Mouse (Mus musculus) gastrocnemius, postnatal 14 days (tissue): Measurements from ENCODE around the gene Cnfn. TPM values are rescaled to one million over a fixed set of nuclear protein-coding genes. Genes with fewer than 3 reads are reported as not detected.

ENCODE experiments used
- DNase-seq: peaks from one replicate; pipeline ENCODE4 v3.0.0; 2021; ENCODE audit warnings: mixed read lengths
- intact Hi-C: fragments of 180-260 bp; cut with DNase I; formaldehyde crosslinking; loops from one replicate; pipeline ENCODE4 v1.15.1; 2025; ENCODE audit warnings: low total_unique reads
- total RNA-seq, 2 experiments: library from RNA; stranded (reverse); gene quantifications; 2 replicates each; pipeline ENCODE4 v1.2.3; 2021

The Cnfn gene
- total RNA-seq, 2 experiments from 2014 or later = not detected

- DNase-seq = no peak
- intact Hi-C loops = no loop called here
Measured at GRCm38 (mm10) chr7:25391856-25392453, 22.4 kb upstream of the Cnfn start.

- intact Hi-C loops = no loop called here
- no peak for DNase-seq
Measured at GRCm38 (mm10) chr7:25390986-25391385, 21.5 kb upstream of the Cnfn start.

GRCm38 (mm10) chr7:25390054-25390770, 20.7 kb upstream of the Cnfn start:
- DNase-seq = peak; percentile 79
- intact Hi-C loops = no loop called here

- DNase-seq = no peak
- intact Hi-C loops = no loop called here
Measured at GRCm38 (mm10) chr7:25388916-25389315, 19.4 kb upstream of the Cnfn start.

GRCm38 (mm10) chr7:25387811-25388440, 18.4 kb upstream of the Cnfn start:
- DNase-seq = no peak

GRCm38 (mm10) chr7:25385850-25386555, 16.5 kb upstream of the Cnfn start:
- intact Hi-C loops = no loop called here
- DNase-seq = peak; percentile 70

More at GRCm38 (mm10) chr7:25387811-25388440, 18.4 kb upstream of the Cnfn start:
- intact Hi-C loops = no loop called here

- intact Hi-C loops = no loop called here
- no peak for DNase-seq
Measured at GRCm38 (mm10) chr7:25385259-25385658, 15.7 kb upstream of the Cnfn start.

- no peak for DNase-seq
- intact Hi-C loops = no loop called here
Measured at GRCm38 (mm10) chr7:25384818-25385217, 15.3 kb upstream of the Cnfn start.

GRCm38 (mm10) chr7:25384318-25384717, 14.8 kb upstream of the Cnfn start:
- intact Hi-C loops = no loop called here
- DNase-seq = no peak

- intact Hi-C loops = no loop called here
- no peak for DNase-seq
Measured at GRCm38 (mm10) chr7:25383891-25384290, 14.4 kb upstream of the Cnfn start.

- DNase-seq = no peak
- intact Hi-C loops = no loop called here
Measured at GRCm38 (mm10) chr7:25383385-25383784, 13.9 kb upstream of the Cnfn start.

GRCm38 (mm10) chr7:25382541-25382940, 13.0 kb upstream of the Cnfn start:
- intact Hi-C loops = no loop called here

GRCm38 (mm10) chr7:25381284-25381680, 11.8 kb upstream of the Cnfn start:
- intact Hi-C loops = no loop called here
- no peak for DNase-seq

More at GRCm38 (mm10) chr7:25382541-25382940, 13.0 kb upstream of the Cnfn start:
- DNase-seq = no peak

- intact Hi-C loops = no loop called here
- no peak for DNase-seq
Measured at GRCm38 (mm10) chr7:25380392-25381283, 11.1 kb upstream of the Cnfn start.

GRCm38 (mm10) chr7:25379551-25380351, 10.2 kb upstream of the Cnfn start:
- DNase-seq = peak; percentile 60

GRCm38 (mm10) chr7:25378181-25379100, 8.9 kb upstream of the Cnfn start:
- DNase-seq = no peak
- intact Hi-C loops = no loop called here

More at GRCm38 (mm10) chr7:25379551-25380351, 10.2 kb upstream of the Cnfn start:
- intact Hi-C loops = no loop called here

- intact Hi-C loops = no loop called here
- DNase-seq = no peak
Measured at GRCm38 (mm10) chr7:25377100-25377700, 7.7 kb upstream of the Cnfn start.
